Mouse (Mus musculus): Measurements from ENCODE around the gene Card11.

GRCm38 (mm10) chr5:140829081-140829910 lies 171.1 kb downstream of the Card11 start:
- peak; percentile 41 for TF ChIP-seq CTCF (IDR thresholded peaks at IDR 0.05)
- TF ChIP-seq POLR2A (IDR thresholded peaks at IDR 0.05; ENCODE audit: insufficient read depth, low read depth, low read length) = no peak

Measured in heart, adult 2 months (tissue).